Mouse (Mus musculus) telencephalon, adult 2 months (tissue): Measurements from ENCODE around the gene Cnih2.

Source experiments
- DNase-seq: peaks from one replicate; pipeline ENCODE4 v3.0.0-alpha.2; 2011; ENCODE audit warnings: low read depth, low spot score

The Cnih2 gene

GRCm38 (mm10) chr19:5067867-5068569 lies 30.3 kb downstream of the Cnih2 start, which contains the start of gene Cd248:
TSS of gene Cd248 (plus strand) at chr19:5068078.
- no peak for DNase-seq

- no peak for DNase-seq
Observed at GRCm38 (mm10) chr19:5067040-5067799, 31.1 kb downstream of the Cnih2 start.

- no peak for DNase-seq
Observed at GRCm38 (mm10) chr19:5065104-5065503, 33.2 kb downstream of the Cnih2 start.

- DNase-seq = no peak
Observed at GRCm38 (mm10) chr19:5062446-5062845, 35.9 kb downstream of the Cnih2 start.

- DNase-seq = no peak
Observed at GRCm38 (mm10) chr19:5062041-5062440, 36.3 kb downstream of the Cnih2 start.

GRCm38 (mm10) chr19:5060365-5061330 lies 37.7 kb downstream of the Cnih2 start:
- no peak for DNase-seq

GRCm38 (mm10) chr19:5058801-5059771 lies 39.2 kb downstream of the Cnih2 start:
- DNase-seq = no peak

- no peak for DNase-seq
Observed at GRCm38 (mm10) chr19:5057876-5058775, 40.2 kb downstream of the Cnih2 start.

GRCm38 (mm10) chr19:5056251-5056650 lies 42.1 kb downstream of the Cnih2 start:
- DNase-seq = no peak

GRCm38 (mm10) chr19:5053909-5054308 lies 44.4 kb downstream of the Cnih2 start:
- DNase-seq = no peak

GRCm38 (mm10) chr19:5052853-5053252 lies 45.5 kb downstream of the Cnih2 start:
- DNase-seq = no peak

- no peak for DNase-seq
Observed at GRCm38 (mm10) chr19:5052166-5052822, 46.0 kb downstream of the Cnih2 start.

- DNase-seq = no peak
Observed at GRCm38 (mm10) chr19:5051515-5051914, 46.8 kb downstream of the Cnih2 start.

- DNase-seq = no peak
Observed at GRCm38 (mm10) chr19:5051031-5051430, 47.3 kb downstream of the Cnih2 start.

- DNase-seq = peak; percentile 97
Observed at GRCm38 (mm10) chr19:5050047-5050905, 48.0 kb downstream of the Cnih2 start, which contains the start of gene Rin1. TSS of gene Rin1 (plus strand) at chr19:5050481.

GRCm38 (mm10) chr19:5049325-5049724 lies 49.0 kb downstream of the Cnih2 start:
- no peak for DNase-seq

- DNase-seq = peak; percentile 79
Observed at GRCm38 (mm10) chr19:5048138-5049056, 49.9 kb downstream of the Cnih2 start.
